Comparison of ENCODE assay signal across 12 mouse cellular contexts in genomic region chr17:74870177-74871160, GRCm38 (mm10).
DNase-seq lines count a peak whose midpoint lies in the region; ATAC-seq and TF ChIP-seq lines count a peak whose summit lies in the region.
"Had no signal": no experiment of that assay in that cellular context is flagged by ENCODE, and none has a peak within 500 bp of the region (broad histone marks: within the 10 kb centered on the region; RNA-seq: fewer than 3 reads in every experiment).

No protein-coding gene starts in this region.

- TF ChIP-seq RAD21 in MEL (IDR thresholded peaks at IDR 0.05; ENCODE audit: low read depth, low read length): no peak

- H3K4me3 ChIP-seq in hindbrain, embryonic 10.5 days: no peak overlapping the region
- no peak overlapping the region for H3K4me3 ChIP-seq in hindbrain, embryonic 14.5 days (replicated peaks; ENCODE audit: low read length)
- no peak overlapping the region for H3K4me3 ChIP-seq in MEL (ENCODE audit: control insufficient read depth in 1 of 2, insufficient read depth in 1 of 2, low read depth in 2 of 2, low read length in 2 of 2)
- H3K4me3 ChIP-seq in embryonic fibroblast, embryonic 13.5 days (ENCODE audit: insufficient read depth, low read length): no peak overlapping the region
- H3K4me3 ChIP-seq: midbrain, embryonic 13.5 days had no signal

- no peak for TF ChIP-seq CTCF in MEL (IDR thresholded peaks at IDR 0.05 in 2 of 3, conservative IDR thresholded peaks at IDR 0.05 in 1 of 3; ENCODE audit: control insufficient read depth in 1 of 3, insufficient read depth in 1 of 3, low read depth in 2 of 3, low read length in 3 of 3, poor library complexity in 1 of 3, severe bottlenecking in 1 of 3)
- TF ChIP-seq CTCF in embryonic fibroblast, embryonic 13.5 days (IDR thresholded peaks at IDR 0.05; ENCODE audit: borderline replicate concordance, insufficient read depth, low read length): no peak

- no peak overlapping the region for H3K4me2 ChIP-seq in hindbrain, embryonic 14.5 days (replicated peaks)
- H3K4me2 ChIP-seq: midbrain, embryonic 13.5 days had no signal

- no peaks in the 10 kb centered on the region for H3K9me3 ChIP-seq in hindbrain, embryonic 10.5 days
- H3K9me3 ChIP-seq in hindbrain, embryonic 14.5 days (ENCODE audit: control insufficient read depth, low read length): no peaks in the 10 kb centered on the region
- no peaks in the 10 kb centered on the region for H3K9me3 ChIP-seq in MEL (replicated peaks; ENCODE audit: insufficient read depth, low read length)
- H3K9me3 ChIP-seq: midbrain, embryonic 13.5 days had no signal

- no peak for DNase-seq in hindbrain, embryonic 10.5 days (ENCODE audit: low spot score)
- no peak for DNase-seq in hindbrain, embryonic 14.5 days (ENCODE audit: low spot score)
- peak; percentile 92 for DNase-seq in 3T3-L1 (ENCODE audit: low read depth, low spot score)
- peak; percentile 36 for DNase-seq in MEL (ENCODE audit: low read depth, low spot score)
- DNase-seq in cerebellum, postnatal 10 days: no peak
- DNase-seq in frontal cortex, postnatal 36 days (ENCODE audit: low spot score in 2 of 2): no peak
- no peak for DNase-seq in layer of hippocampus, adult 18-20 months (ENCODE audit: low spot score in 2 of 2)
- DNase-seq: gastrocnemius, postnatal 25 days; kidney, postnatal 10 days; left cerebral cortex, postnatal 4 days had no signal

- no peak overlapping the region for H3K9ac ChIP-seq in hindbrain, embryonic 14.5 days
- 0 out of 2 replicates have a peak overlapping the region, but pooled peaks have one; percentile 9 for H3K9ac ChIP-seq in MEL (ENCODE audit: control insufficient read depth, low read depth, low read length, poor library complexity, severe bottlenecking)
- H3K9ac ChIP-seq: midbrain, embryonic 13.5 days had no signal

- no peak for ATAC-seq in hindbrain, embryonic 14.5 days (ENCODE audit: low FRiP score)
- ATAC-seq: midbrain, embryonic 13.5 days had no signal

- no peaks in the 10 kb centered on the region; the same call in 1 of the 2 replicates for H3K79me2 ChIP-seq in MEL (ENCODE audit: control insufficient read depth, insufficient read depth, low read length, poor library complexity)

- H3K27ac ChIP-seq in hindbrain, embryonic 10.5 days: peak overlapping the region; percentile 42; the same call in 1 of the 2 replicates
- H3K27ac ChIP-seq in hindbrain, embryonic 14.5 days: no peak overlapping the region
- peak overlapping the region; percentile 92 for H3K27ac ChIP-seq in MEL (ENCODE audit: control insufficient read depth, low read depth, low read length)
- peak overlapping the region; percentile 84 for H3K27ac ChIP-seq in embryonic fibroblast, embryonic 13.5 days (ENCODE audit: insufficient read depth, low read length)
- H3K27ac ChIP-seq: midbrain, embryonic 13.5 days had no signal

- TF ChIP-seq POLR2A in MEL (IDR thresholded peaks at IDR 0.05; ENCODE audit: control insufficient read depth in 1 of 2, insufficient read depth in 1 of 2, low read depth in 1 of 2, low read length in 2 of 2, poor library complexity in 1 of 2): no peak
- no peak for TF ChIP-seq POLR2A in embryonic fibroblast, embryonic 13.5 days (IDR thresholded peaks at IDR 0.05; ENCODE audit: low read depth, low read length)

- peak in 1 of 2 experiments; percentile 54; a peak in 1 of 4 replicates for TF ChIP-seq EP300 in MEL (IDR thresholded peaks at IDR 0.05; ENCODE audit: low read depth in 1 of 2, low read length in 2 of 2)

- H3K27me3 ChIP-seq in hindbrain, embryonic 10.5 days (ENCODE audit: insufficient read depth, poor library complexity, severe bottlenecking): no peaks in the 10 kb centered on the region
- no peaks in the 10 kb centered on the region for H3K27me3 ChIP-seq in hindbrain, embryonic 14.5 days (ENCODE audit: control insufficient read depth, insufficient read depth, low read length)
- H3K27me3 ChIP-seq in MEL (ENCODE audit: control insufficient read depth in 1 of 2, insufficient read depth in 2 of 2, low read length in 2 of 2): no peaks in the 10 kb centered on the region
- H3K27me3 ChIP-seq: midbrain, embryonic 13.5 days had no signal

- peaks cover 51% of the 10 kb centered on the region for H3K4me1 ChIP-seq in hindbrain, embryonic 10.5 days (replicated peaks)
- H3K4me1 ChIP-seq in hindbrain, embryonic 14.5 days (replicated peaks; ENCODE audit: control insufficient read depth, insufficient read depth, low read length): peaks cover 14% of the 10 kb centered on the region
- peaks cover 58 to 70% of the 10 kb centered on the region in 2 experiments for H3K4me1 ChIP-seq in MEL (ENCODE audit: control insufficient read depth in 1 of 2, insufficient read depth in 2 of 2, low read length in 2 of 2)
- peaks cover 38% of the 10 kb centered on the region for H3K4me1 ChIP-seq in embryonic fibroblast, embryonic 13.5 days (ENCODE audit: control insufficient read depth, insufficient read depth, low read length)

- 71% methylated on average over 14 of the region's 14 CpGs for WGBS in hindbrain, embryonic 10.5 days
- WGBS in hindbrain, embryonic 14.5 days: 71% methylated on average over 14 of the region's 14 CpGs

- no peaks in the 10 kb centered on the region for H3K36me3 ChIP-seq in hindbrain, embryonic 10.5 days
- H3K36me3 ChIP-seq in hindbrain, embryonic 14.5 days (replicated peaks; ENCODE audit: control insufficient read depth, insufficient read depth): no peaks in the 10 kb centered on the region
- H3K36me3 ChIP-seq in MEL (ENCODE audit: control insufficient read depth in 1 of 2, insufficient read depth in 2 of 2, low read length in 2 of 2): peaks cover 0 to 70% of the 10 kb centered on the region in 2 experiments; a peak in 2 of 4 replicates
- H3K36me3 ChIP-seq: midbrain, embryonic 13.5 days had no signal

TF ChIP-seq in MEL, 35 proteins besides CTCF, POLR2A, EP300 and RAD21:
- no peak for TF ChIP-seq MYC (IDR thresholded peaks at IDR 0.05; ENCODE audit: low read depth, low read length)
- 0 out of 2 replicates have a peak, but pooled peaks have one; percentile 27 for TF ChIP-seq GATA1 (IDR thresholded peaks at IDR 0.05; ENCODE audit: low read depth, low read length)
- TF ChIP-seq RCOR1 (IDR thresholded peaks at IDR 0.05; ENCODE audit: low read depth, low read length): peak; percentile 22; the same call in 1 of the 2 replicates
- no peak for TF ChIP-seq NRF1 (IDR thresholded peaks at IDR 0.05; ENCODE audit: insufficient read depth, low read depth, low read length, poor library complexity, severe bottlenecking)
- peak; percentile 50; the same call in 1 of the 2 replicates for TF ChIP-seq ETS1 (IDR thresholded peaks at IDR 0.05; ENCODE audit: low read depth, low read length)

Comparison
In these comparisons a context has a peak if more than half of its experiments do, and no peak if none do; other contexts are left out.
1. DNase-seq: peak in 3T3-L1 (single experiment) and MEL (single experiment); none in hindbrain, embryonic 10.5 days (single experiment), hindbrain, embryonic 14.5 days (single experiment), cerebellum, postnatal 10 days (0 of 2), frontal cortex, postnatal 36 days (0 of 2) and layer of hippocampus, adult 18-20 months (0 of 2).